Mouse (Mus musculus) heart, adult 18-20 months (tissue): ENCODE data around the gene Prdm10. TPM values are rescaled to one million over a fixed set of nuclear protein-coding genes. Genes with fewer than 3 reads are reported as not detected.

Experiments
- DNase-seq, 2 experiments: peaks; one replicate each; pipeline ENCODE4 v3.0.0; 2021 to 2022; ENCODE audit warnings: mixed read lengths in 1 of 2
- long read RNA-seq, 2 experiments: library from polyadenylated mRNA; stranded (forward); transcript quantifications; one replicate each; pipeline ENCODE4 v2.0.0; 2021
- total RNA-seq, 2 experiments: library from RNA; stranded (reverse); gene quantifications; 2 replicates each; pipeline ENCODE4 v1.2.3; 2021

Prdm10 gene
- total RNA-seq: 1 to 10 TPM; 4.2 to 5.0 TPM
- long read RNA-seq, experiment 1, partial matches to known transcripts: 1 of 3 reads
- long read RNA-seq, experiment 1, other reads (novel, unspliced or antisense): 0 of 3 reads
- long read RNA-seq, experiment 2: 0 reads

DNA sequence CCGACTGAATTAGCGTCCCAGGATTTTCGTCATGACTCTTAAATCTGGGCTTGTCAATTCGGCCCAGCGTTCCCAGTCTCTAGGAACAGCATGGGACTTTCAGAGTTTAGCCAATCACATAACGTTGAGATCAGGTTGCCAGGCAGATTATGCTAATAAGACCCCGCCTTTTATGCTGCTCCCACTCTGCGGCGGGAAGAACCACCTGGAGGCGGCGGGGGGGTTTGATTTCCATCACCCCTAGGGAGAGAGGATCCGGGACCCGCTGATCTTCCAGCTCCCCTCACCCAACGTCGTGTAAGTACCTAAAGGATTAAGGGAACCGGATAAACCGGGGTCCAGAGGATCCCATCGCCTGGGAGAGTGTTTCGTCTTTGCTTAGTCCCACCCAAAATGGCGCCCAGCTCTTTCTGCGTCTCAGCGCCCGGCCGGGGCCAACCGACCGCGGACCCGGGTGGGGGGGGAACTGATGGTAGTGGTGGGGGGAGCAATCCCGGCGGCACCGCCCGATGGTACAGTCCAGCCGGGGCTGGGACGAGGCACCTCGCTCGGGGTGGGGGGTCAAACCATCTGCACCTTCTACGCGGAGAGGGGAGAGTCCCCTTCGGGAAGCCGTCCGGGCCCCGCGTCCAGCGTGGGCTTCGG is at the start of gene Prdm10:
Gene Prdm10, plus strand, starts transcription at position 173 of the 645 bp plus-strand sequence.
- DNase-seq: peak; percentile 98

DNA sequence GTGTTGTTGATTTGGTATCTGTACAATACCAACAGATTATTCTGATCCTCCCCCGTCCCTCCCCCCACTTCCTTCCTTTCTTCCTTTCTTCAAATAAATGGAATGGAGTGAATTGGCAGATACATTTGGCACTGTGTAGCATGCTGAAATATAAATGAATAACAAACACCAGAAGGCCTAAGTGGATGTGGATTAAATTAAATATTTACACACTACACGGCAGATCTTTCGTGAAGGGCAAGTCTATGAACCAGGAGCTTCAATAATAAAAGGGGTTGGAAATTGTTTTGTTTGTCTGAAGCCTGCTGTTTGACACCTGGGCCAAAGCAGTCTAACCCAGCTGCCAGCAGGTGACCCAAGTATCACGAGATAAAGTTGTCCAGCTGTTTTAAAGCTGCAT is 45.3 kb upstream of the Prdm10 start:
- DNase-seq: no peak

DNA sequence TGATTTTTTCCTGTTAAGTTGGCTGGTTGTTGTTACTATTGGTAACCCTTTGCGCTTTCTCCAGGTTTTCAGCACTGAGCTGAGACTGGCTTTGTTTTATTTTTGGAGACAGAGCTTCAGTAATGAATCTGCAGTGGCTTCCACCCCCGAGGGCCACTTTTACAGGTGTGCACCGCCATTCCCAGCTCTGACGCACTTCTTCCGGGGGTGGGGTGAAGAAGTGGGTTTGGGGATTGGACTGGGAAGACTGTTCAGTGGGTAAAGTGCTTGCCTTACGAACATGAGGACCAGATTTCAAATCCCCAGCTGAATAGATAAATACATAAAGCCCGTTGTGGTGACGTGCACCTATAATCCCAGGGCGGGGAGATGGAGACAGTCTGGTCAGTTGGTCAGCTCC is 44.8 kb upstream of the Prdm10 start:
- DNase-seq: no peak

DNA sequence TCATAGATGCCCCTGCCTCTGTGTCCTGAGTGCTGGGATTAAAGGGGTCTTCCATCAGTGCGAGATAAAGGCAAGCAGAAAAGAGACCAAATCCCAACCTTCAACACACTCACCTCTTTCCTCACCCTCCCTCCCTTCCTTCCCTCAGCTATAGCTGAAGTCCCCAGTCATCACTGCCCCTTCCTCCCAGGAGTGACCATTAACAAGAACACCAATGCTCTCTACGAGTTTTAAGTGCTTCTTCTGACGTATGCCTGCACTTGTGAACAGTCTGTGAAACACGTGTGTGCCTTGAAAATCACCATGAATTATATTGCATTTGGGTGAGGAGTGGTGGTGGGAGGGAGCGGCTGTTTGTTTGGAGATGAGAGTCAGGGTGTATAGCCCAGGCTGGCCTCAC is 44.3 kb upstream of the Prdm10 start:
- DNase-seq: no peak

DNA sequence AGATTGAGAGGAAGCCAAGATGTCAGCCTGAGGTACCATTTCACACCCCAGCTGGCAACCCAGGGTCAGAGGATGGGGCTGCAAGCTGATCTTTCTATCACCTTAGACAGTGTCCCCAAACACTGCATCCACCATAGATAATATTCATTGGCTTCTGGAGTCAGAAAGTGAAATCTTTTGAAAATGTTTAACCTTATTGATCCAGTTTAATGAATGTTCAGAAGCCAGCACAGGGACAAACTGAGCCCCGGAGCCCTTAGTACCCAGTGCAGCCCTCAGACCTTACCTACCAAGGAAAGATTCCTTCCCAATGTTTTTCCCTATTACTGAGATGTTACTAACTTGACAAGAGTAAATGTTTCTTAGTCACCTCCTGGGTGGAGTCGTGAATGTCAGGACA is 41.8 kb upstream of the Prdm10 start:
- DNase-seq: no peak

DNA sequence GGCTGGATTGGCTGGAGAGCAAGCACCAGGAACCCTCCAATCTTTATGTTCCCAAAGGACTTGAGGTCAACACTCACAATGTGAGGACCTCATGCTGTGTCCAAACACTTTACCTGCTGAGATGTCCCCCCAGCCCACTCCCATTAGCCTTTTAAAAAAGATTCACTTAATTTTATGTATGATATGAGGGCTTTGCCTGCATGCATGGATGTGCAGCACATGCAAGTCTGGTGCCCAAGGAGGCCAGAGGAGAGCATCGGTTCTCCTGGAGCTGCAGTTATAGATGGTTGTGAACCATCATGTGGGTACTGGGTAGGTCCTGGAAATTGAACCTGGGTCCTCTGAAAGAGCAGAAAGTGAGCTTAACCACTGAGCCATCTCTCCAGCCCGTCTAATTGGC is 40.8 kb upstream of the Prdm10 start:
- no peak for DNase-seq

DNA sequence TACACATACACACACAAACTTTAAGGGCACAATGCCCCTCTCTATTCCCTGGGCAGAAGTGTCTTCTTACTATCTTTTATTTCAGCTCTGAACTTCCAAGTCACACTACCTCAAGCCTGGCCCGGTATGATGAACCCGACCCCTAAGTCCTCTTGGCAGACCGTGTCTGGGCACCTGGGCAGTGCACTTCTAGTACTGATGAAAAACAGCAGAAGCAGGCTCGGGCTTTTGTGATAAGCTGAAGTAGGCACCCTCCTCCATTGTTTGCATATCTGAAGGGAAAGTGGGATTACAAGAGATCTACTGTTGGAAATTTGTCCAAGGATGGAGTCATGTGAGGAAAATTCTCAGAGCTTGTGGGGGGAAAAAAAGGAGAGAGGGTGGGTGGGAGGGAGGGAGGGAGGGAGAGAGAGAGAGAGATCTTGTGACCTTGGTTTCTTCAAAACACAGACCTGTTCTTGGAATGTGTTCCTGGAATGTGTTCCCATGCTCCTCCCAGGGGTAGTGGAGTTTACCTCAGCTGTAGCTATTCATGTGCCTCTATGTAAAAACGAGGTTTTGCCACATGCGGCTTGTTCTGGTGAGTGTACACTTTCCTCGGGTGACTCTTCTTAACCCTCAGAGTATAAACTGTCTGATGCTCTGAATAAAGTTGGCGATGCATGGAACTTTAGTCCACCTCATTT is 39.7 kb upstream of the Prdm10 start:
- DNase-seq: no peak

DNA sequence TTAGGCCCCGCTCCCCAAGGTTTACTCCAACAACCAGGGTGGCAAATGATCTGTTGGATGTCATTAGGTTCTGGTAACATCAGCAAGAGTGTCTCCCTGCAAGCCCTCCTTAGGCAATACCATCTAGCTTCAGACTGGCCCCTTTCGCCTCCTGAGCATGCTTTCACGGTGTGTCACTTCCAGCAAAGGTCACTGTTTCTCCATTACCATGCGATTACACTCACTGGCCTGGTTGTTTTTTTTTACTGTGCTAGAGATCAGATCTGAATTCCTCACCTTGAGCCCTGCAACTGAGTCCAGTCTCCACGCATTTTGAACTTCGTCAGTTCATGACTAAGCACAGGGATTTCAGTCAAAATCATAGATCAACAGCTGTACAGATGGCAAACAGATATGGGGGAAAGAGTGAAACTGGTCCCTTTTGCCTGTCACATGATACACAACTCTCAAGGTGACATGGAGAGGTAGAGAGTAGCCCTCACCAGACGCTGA is 39.1 kb upstream of the Prdm10 start:
- DNase-seq: no peak

DNA sequence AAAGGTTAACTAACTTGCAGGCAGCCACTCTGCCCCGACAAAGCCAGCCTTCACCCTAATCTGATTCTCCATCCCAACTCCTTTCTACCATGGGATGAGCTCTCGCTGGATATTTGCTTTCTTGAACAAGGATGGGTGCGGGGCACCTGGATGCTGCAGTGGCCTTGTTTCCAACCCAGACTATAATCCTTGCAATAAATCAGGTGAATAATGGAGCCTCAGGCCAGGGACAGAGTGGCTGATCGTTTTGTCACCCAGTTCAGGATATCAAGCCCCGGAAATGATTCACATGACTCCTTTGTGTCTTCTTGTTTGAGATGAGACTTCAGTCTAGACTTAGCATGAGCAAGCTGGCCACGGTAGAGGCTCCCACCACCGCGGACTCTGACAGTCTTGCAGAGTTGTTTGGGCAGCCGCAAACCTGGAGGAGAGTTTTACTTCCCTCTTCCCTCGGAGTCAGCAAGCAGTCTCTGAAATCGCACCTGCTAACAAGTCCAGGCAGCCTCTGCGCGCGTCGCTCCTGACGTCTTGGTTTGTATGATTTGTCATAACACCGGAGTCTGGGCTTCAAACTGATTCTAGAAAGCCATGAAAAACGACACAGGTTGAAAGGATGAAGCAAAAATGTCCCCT is 36.9 kb upstream of the Prdm10 start:
- no peak for DNase-seq

DNA sequence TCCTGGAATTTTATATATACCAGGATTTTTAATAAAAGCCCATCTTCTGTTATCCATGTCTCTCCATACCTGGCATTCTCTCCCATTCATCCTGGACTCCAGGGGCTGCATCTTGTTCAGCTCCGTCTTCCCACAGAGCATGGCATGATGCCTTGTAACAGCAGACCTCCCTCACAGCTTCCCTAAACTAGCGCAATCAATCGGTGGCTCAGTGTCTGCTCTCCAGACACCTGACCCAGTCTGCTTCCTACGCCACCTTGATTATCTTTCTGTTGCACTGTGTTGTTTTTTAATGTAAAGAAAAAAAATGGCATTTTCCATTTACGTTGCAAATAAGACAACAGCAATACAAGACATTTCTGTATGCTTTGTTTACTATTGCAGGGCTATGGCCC is 36.4 kb upstream of the Prdm10 start:
- DNase-seq: no peak

DNA sequence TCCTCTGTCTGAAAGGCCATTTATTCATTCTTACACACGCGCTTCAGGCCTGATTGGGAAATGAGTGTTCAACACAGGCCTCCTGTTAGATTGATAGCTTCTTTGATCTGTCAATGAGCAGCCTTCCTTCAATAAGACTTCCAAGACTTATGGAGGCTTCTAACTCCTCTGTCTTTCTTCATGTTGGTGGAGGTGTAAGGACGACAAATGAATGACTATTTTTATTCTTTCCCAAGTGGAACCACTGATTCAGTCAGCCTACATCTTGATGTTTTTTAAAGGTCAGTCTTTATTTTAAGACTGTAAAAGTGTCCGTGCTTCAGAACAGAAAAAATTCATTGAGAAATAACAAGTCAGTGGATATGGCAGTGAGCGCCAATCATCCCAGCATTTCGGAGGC is 35.3 kb upstream of the Prdm10 start:
- DNase-seq: no peak

DNA sequence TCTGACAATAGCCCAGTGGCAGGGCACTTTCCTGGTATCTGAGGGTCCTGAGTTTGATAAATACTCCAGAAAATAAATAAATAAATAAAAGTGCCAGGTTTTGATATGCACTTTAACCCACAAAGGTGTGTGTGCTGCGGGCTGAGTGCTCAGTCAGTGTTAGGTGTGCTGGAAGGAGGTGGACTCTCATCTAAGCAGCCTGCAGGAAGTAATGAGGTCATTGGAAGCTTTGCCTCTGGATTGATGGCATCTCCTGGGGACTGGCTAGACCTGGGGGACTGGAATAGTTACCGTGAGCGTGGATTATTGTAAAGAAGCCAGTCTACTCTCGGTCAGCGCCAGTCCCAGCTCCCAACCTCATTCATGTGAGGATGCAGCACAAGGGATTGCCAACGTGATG is 33.9 kb upstream of the Prdm10 start:
- DNase-seq: no peak

DNA sequence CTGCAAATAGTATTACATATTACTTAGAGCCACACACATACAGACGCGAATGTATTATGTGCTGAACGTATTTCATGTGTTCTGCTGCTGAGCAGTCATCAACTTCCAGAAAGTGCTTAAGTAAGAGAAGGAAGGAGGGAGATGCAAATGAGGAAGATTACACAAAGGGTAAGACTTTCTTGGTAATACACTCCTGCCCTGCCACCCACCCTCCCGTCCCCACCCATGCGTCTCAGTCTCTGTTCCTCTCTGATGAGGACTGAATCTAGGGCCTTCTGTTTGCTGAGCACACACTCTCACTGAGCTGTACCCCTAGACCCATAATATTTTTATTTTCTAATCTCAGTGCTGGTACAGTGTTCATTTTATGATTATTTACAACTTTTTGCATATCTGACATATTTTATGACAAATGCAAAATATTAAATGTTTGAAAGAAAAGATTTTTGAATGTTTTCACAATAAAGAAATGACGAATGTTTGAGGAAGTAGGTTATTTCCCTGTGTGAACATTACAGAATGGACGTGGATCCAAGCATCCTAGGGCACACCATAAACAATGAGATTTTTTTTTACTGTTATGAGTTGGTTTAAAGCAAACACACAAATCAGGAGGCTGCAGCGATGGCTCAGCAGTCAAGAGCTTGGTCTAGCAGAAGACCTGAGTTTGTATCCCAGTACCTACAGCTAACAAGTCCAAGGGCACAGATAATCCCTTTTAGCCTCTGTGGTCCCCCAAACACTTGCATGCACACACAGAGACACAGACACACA is 32.7 kb upstream of the Prdm10 start:
- DNase-seq: no peak

DNA sequence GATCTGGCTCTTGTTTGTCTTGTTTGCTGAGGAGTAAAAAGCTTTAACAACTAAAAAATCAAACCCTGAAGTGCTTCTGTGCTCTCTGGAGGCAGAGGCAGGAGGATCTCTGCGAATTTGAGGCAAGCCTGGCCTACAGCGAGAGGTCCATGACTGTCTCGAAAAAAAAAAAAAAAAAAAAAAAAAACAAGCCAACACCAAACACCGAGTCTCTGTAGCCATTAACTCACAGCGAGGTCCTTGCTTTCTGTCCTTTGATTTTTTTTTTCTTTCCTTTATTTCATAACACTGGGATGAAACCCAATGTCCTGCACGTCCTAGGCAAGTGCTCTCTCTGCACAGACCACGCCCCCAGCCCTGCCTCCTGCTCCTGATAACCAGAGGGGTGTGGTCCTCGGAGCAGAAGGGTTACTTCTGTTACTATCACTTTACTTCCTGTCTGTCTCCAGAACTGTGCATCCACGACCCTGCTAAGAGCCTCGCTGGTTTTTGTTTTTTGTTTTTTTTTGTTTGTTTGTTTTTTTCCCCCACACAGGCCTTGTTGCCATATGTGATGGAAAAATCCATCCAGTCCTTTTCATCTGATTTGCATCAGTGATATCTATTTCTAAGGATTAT is 28.0 kb upstream of the Prdm10 start:
- peak; percentile 63 to 72 for DNase-seq

DNA sequence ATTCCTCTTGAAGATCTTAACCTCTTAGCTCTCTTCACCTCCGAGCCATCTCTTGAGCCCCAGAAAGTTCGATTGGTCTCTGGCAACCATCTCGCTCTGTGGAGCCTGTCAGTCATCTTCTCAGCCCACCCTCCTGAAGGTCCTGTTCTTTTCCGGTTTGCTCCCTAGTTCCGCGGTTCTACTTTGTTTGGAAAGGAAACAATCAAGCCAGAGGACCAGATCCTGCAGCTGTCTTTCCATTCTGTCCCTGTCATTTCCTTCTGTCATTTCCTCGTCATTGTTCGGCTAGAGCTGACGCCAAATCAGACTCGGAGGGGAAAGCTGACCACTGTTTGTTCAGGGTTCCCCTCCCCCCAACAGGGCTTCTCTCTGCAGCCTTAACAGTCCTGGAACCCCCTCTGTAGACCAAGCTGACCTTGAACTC is 27.0 kb upstream of the Prdm10 start:
- peak; percentile 69 to 86 for DNase-seq

DNA sequence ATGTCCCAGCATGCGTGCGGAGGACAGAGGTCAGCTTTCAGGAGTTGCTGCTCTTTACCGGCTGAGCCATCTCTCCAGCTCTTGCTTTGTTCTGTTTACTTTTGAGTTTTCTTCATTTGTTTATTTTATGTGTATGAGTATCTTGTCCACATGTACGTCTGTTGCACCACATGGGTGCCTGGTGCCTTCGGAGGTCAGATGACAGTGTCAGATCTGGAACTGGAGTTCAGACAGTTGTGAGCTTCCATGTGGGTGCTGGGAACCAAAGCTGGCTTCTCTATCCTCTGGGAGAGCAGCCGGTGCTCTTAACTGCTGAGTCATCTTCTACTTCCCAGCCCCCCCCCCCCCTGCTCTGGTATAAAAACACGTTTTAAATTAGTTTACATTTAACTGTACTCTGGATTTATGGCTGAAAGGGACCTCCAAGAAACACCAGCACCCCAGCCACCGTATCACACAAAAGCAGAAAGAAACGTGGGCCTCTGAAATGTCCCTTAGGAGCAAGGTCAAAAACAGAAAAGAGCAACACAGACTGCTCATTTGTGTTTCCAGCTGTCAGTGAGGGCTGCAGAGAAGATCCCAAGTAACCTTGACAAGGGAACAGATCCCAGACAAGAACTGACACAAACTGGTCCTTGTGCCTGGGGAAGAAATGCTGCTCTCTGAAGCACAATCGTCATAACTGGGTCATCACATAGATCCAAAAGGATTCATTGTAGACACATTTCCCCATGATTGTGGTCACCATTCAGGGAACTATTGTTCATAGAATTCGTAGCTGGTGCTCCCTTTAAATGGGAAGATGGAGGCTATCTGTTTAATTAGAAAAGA is 26.3 kb upstream of the Prdm10 start:
- DNase-seq: peak; percentile 13 to 44

DNA sequence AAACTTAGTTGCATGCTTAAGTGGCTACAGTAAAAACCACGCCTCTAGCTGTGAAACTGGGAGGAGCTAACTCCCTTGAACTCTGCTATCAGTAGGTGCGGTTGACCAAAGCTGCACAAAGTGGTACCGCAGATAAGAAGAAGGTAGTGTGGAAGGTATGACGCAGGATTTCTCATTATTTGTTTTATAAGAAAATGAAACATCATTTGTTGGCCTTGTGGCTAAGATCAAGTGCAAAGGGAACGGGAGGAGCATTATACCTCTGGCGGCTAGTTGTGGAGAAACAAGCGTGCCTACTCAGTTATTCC is 25.7 kb upstream of the Prdm10 start:
- peak; percentile 17 to 37 for DNase-seq

DNA sequence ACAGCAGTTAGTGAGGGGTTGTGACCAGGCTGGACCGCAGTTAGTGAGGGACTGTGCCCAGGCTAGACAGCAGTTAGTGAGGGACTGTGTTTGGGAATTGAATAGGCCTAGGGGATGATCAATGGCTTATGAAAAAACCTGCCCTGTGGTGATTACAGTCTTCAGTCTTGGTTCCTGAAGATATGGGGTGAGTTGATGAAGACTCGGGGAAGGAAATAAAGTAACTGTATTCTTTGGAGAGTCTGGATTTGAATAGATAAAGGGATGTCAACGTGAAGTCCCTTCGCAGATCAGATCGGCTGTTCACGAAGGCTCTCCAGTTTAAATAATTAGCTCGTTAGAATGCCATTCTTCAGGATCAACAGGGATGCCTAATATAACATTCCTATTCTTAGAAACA is 24.4 kb upstream of the Prdm10 start:
- DNase-seq: no peak

DNA sequence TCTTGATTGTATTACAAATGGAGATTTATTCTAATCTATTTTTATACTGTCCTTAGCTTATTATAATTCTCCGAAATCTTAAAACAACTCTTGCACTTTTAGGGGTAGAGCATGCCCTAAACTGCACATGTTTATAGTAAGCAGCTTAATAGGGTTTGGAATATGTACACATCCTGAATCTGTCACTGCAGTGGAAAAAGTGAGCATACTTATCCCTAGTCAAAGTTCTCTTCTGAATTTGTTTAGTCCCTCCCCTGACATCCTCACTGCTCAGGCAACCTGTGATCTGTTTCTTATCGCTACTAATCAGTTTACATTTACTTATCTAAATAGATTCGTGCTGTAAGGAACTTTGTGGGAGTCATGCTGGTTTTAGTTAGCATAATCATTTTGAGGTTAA is 22.1 kb upstream of the Prdm10 start:
- DNase-seq: no peak

DNA sequence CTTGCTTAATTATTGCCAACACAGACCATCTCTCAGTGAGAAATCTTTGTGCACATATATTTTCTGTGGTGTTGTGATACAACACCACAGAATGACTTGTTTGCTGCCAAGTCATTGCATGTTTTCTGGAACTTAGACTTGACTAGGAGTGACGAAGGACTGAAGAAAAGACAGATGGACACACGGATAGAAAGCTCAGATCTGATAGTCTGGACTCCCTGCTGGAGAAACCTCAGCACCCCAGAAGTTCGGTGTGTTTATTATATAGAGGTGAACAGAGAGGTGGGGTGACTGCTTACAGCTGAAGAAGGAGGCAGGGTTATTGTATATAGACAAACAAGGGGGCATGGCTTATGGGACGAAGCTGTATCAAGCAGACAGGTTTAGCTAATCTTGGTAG is 20.1 kb upstream of the Prdm10 start:
- DNase-seq: no peak
